Mouse (Mus musculus): ENCODE results near the gene Tube1. TPM values are rescaled to one million over a fixed set of nuclear protein-coding genes. Genes with fewer than 3 reads are reported as not detected.

The Tube1 gene
- total and polyA plus RNA-seq, 2 experiments: 0.75 to 1.1 TPM

DNA sequence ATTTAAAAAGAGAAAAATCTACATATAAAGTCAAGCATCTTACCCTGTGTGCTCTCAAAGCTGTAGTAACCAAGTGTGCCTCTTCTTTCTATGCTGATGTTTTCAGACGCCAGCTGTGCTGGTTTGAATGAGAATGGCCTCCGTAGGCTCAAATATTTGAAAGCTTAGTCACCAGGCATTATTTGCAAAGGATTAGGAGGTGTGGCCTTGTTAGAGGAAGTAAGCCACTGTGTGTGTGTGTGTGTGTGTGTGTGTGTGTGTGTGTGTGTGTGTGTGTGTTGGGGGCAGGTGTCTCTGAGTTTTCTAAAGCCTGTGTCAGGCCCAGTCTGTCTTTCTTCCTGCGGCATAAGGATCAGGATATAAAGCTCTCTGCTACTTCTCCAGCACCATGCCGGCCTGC lies 26.8 kb upstream of the Tube1 start:
- no peak overlapping the region for H3K4me3 ChIP-seq (ENCODE audit: insufficient read depth, low read depth, low read length)
- no peak overlapping the region for H3K27ac ChIP-seq (replicated peaks; ENCODE audit: insufficient read depth, low read depth, low read length)
- no peak overlapping the region for H3K9ac ChIP-seq (ENCODE audit: low read depth, low read length)
- H3K4me1 ChIP-seq (ENCODE audit: control insufficient read depth, insufficient read depth, low read length): no peaks in the 10 kb centered on the region
- 66% methylated on average over 4 of the region's 4 CpGs for WGBS
- no peak for TF ChIP-seq POLR2A (IDR thresholded peaks at IDR 0.05; ENCODE audit: extremely low read depth, insufficient read depth, low read length)
- TF ChIP-seq CTCF (IDR thresholded peaks at IDR 0.05; ENCODE audit: low read depth, low read length): no peak
- H3K36me3 ChIP-seq (ENCODE audit: control insufficient read depth, insufficient read depth, low read length): no peaks in the 10 kb centered on the region; the same call in 1 of the 2 replicates
- no peaks in the 10 kb centered on the region for H3K27me3 ChIP-seq (ENCODE audit: control insufficient read depth, insufficient read depth, low read length)
- no peak for DNase-seq (ENCODE audit: extremely low read depth, low read depth, low spot score)
- H3K79me2 ChIP-seq (ENCODE audit: control insufficient read depth, insufficient read depth, low read length): no peaks in the 10 kb centered on the region

DNA sequence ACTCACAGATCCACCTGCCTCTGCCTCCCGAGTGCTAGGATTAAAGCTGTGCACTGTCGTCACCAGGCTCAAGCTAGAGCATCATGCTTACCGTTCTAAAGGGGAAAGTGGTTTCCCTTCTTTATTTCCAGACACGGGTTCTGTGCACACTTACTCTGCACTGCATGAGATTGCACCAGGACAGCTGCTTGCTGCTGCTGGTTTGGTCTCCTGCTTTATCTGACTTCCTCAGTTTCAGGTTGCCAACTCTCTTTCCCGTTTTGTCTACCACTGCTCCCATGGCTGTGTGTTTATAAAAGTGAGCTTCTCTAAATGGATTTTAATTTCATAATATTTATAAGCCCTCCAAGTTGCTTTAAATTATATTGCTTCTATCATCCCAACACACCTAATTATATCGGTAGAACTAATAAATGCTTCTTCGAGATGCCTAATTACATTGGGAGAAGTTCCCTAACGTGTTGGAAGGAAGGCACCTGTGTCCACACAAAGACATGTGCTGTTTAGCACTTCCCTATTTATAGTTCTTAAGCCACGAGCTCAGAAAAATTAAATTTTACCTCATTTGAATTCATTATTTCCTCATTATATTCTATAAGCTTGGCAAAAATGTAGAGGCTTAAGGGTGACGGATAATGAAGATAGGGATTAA lies 24.8 kb upstream of the Tube1 start:
- Histone ChIP-seq H3K9ac (ENCODE audit: low read depth, low read length) (no peak overlapping the region), H3K36me3 (ENCODE audit: control insufficient read depth, insufficient read depth, low read length) (no peaks in the 10 kb centered on the region; the same call in 1 of the 2 replicates)

DNA sequence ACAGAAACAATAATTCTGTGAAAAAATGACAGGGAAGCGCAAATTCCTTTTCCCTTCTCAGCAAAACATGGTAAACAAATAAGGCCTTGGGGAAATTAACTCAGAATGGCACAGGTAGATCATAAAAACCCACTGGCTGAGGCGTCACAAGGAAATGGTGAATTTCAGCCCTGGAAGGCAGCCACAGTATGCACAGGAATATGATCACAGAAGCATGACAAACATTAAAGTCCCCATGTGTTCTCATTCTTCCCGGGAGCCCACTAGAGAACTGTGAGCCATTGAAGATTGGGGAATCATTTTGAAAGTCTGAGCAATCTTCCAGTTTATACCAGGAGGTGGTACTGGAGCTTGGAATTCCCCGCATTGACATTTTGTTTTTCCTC lies 24.3 kb upstream of the Tube1 start:
- WGBS: 84% methylated on average over 4 of the region's 4 CpGs
- no peak overlapping the region for H3K4me3 ChIP-seq (ENCODE audit: insufficient read depth, low read depth, low read length)
- H3K9ac ChIP-seq (ENCODE audit: low read depth, low read length): no peak overlapping the region
- no peak for DNase-seq (ENCODE audit: extremely low read depth, low read depth, low spot score)
- no peak overlapping the region for H3K27ac ChIP-seq (replicated peaks; ENCODE audit: insufficient read depth, low read depth, low read length)
- no peaks in the 10 kb centered on the region for H3K27me3 ChIP-seq (ENCODE audit: control insufficient read depth, insufficient read depth, low read length)
- H3K36me3 ChIP-seq (ENCODE audit: control insufficient read depth, insufficient read depth, low read length): no peaks in the 10 kb centered on the region; the same call in 1 of the 2 replicates
- no peaks in the 10 kb centered on the region for H3K79me2 ChIP-seq (ENCODE audit: control insufficient read depth, insufficient read depth, low read length)
- TF ChIP-seq CTCF (IDR thresholded peaks at IDR 0.05; ENCODE audit: low read depth, low read length): no peak
- no peak for TF ChIP-seq POLR2A (IDR thresholded peaks at IDR 0.05; ENCODE audit: extremely low read depth, insufficient read depth, low read length)
- H3K4me1 ChIP-seq (ENCODE audit: control insufficient read depth, insufficient read depth, low read length): no peaks in the 10 kb centered on the region

More for the DNA sequence above, 24.8 kb upstream of the Tube1 start:
- Histone ChIP-seq H3K79me2 (ENCODE audit: control insufficient read depth, insufficient read depth, low read length) (no peaks in the 10 kb centered on the region), H3K4me3 (ENCODE audit: insufficient read depth, low read depth, low read length) (no peak overlapping the region), H3K27ac (replicated peaks; ENCODE audit: insufficient read depth, low read depth, low read length) (no peak overlapping the region), H3K4me1 (ENCODE audit: control insufficient read depth, insufficient read depth, low read length) (no peaks in the 10 kb centered on the region), H3K27me3 (ENCODE audit: control insufficient read depth, insufficient read depth, low read length) (no peaks in the 10 kb centered on the region)
- DNase-seq (ENCODE audit: extremely low read depth, low read depth, low spot score): no peak
- no peak for TF ChIP-seq CTCF (IDR thresholded peaks at IDR 0.05; ENCODE audit: low read depth, low read length)
- no peak for TF ChIP-seq POLR2A (IDR thresholded peaks at IDR 0.05; ENCODE audit: extremely low read depth, insufficient read depth, low read length)
- 74% methylated on average over 10 of the region's 10 CpGs for WGBS

DNA sequence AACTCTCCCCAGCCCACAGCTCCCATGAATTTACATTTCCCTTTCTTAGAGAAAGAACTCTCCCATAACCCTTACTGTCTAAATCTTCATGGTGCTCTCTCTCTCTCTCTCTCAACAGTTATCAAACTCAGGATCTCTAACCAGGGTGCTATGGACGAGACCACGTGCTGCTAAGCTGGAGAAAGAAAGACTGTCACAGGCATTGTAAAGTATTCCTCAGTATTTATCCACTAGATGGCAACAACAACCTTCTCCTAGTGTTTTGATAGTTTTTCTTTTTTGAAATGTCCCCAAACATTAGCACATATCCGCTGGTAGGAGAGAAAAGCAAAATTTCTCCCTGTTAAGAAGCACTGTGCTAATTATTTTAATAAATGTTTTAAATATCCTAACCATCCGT lies 12.4 kb upstream of the Tube1 start:
- H3K4me1 ChIP-seq (ENCODE audit: control insufficient read depth, insufficient read depth, low read length): no peaks in the 10 kb centered on the region
- TF ChIP-seq CTCF (IDR thresholded peaks at IDR 0.05; ENCODE audit: low read depth, low read length): peak; percentile 20; the same call in 1 of the 2 replicates
- no peak for TF ChIP-seq POLR2A (IDR thresholded peaks at IDR 0.05; ENCODE audit: extremely low read depth, insufficient read depth, low read length)
- H3K27me3 ChIP-seq (ENCODE audit: control insufficient read depth, insufficient read depth, low read length): no peaks in the 10 kb centered on the region
- peak; percentile 11 for DNase-seq (ENCODE audit: extremely low read depth, low read depth, low spot score)
- H3K9ac ChIP-seq (ENCODE audit: low read depth, low read length): no peak overlapping the region
- whole genome bisulfite sequencing: 26% methylated on average over 4 of the region's 4 CpGs
- H3K36me3 ChIP-seq (ENCODE audit: control insufficient read depth, insufficient read depth, low read length): no peaks in the 10 kb centered on the region
- H3K79me2 ChIP-seq (ENCODE audit: control insufficient read depth, insufficient read depth, low read length): no peaks in the 10 kb centered on the region
- no peak overlapping the region for H3K27ac ChIP-seq (replicated peaks; ENCODE audit: insufficient read depth, low read depth, low read length)
- H3K4me3 ChIP-seq (ENCODE audit: insufficient read depth, low read depth, low read length): no peak overlapping the region

DNA sequence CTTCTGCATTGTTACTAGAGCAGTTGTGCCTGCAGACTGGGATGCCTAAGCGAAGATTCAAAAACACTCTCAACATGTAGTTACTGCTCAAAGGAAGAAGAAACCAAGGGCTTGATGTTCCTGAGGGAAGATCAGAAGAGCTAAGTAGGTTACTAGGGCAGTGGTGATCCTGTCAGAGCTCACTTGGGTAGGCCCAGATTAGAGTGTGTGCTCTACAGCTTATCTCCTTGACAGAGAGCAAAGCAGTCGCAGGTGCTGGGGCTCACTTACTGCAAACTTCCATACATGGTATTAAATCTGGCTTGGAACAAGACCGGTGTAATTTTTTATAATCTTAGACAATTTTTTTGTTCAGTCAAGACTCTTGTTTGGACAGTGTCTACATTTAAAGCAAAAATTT lies 4.0 kb downstream of the Tube1 start:
- Histone ChIP-seq H3K27me3 (ENCODE audit: control insufficient read depth, insufficient read depth, low read length) (no peaks in the 10 kb centered on the region), H3K27ac (replicated peaks; ENCODE audit: insufficient read depth, low read depth, low read length) (no peak overlapping the region), H3K79me2 (ENCODE audit: control insufficient read depth, insufficient read depth, low read length) (no peaks in the 10 kb centered on the region), H3K36me3 (ENCODE audit: control insufficient read depth, insufficient read depth, low read length) (no peaks in the 10 kb centered on the region), H3K4me1 (ENCODE audit: control insufficient read depth, insufficient read depth, low read length) (no peaks in the 10 kb centered on the region), H3K4me3 (ENCODE audit: insufficient read depth, low read depth, low read length) (no peak overlapping the region), H3K9ac (ENCODE audit: low read depth, low read length) (no peak overlapping the region)
- WGBS: 86% methylated on average over 3 of the region's 3 CpGs
- TF ChIP-seq POLR2A (IDR thresholded peaks at IDR 0.05; ENCODE audit: extremely low read depth, insufficient read depth, low read length): no peak
- no peak for TF ChIP-seq CTCF (IDR thresholded peaks at IDR 0.05; ENCODE audit: low read depth, low read length)
- no peak for DNase-seq (ENCODE audit: extremely low read depth, low read depth, low spot score)

DNA sequence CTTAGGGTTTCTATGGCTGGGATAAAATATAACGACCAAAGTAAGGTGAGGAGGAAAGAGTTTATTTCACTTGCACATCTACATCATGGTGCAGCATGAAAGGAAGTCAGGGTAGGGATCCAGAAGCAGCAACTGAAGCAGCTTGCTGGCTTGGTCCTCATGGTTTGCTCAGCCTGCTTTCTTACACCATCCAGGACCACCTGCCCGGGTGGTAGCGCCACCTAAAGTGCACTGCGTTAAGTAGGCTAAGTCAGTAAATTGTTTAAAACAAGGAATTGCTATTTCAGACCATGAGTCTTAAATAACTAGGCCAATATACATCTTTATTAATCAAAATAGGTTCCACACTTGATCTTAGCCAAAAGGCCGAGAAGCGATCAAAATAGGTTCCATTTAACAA lies 5.0 kb downstream of the Tube1 start:
- TF ChIP-seq POLR2A (IDR thresholded peaks at IDR 0.05; ENCODE audit: extremely low read depth, insufficient read depth, low read length): no peak
- no peak for TF ChIP-seq CTCF (IDR thresholded peaks at IDR 0.05; ENCODE audit: low read depth, low read length)
- DNase-seq (ENCODE audit: extremely low read depth, low read depth, low spot score): no peak
- whole genome bisulfite sequencing: 88% methylated on average over 6 of the region's 6 CpGs

More for the DNA sequence above, 5.0 kb downstream of the Tube1 start:
- H3K36me3 ChIP-seq (ENCODE audit: control insufficient read depth, insufficient read depth, low read length): 0 out of 2 replicates have a peak, but pooled peaks cover 1% of the 10 kb centered on the region
- H3K4me1 ChIP-seq (ENCODE audit: control insufficient read depth, insufficient read depth, low read length): no peaks in the 10 kb centered on the region
- H3K4me3 ChIP-seq (ENCODE audit: insufficient read depth, low read depth, low read length): no peak overlapping the region
- H3K27me3 ChIP-seq (ENCODE audit: control insufficient read depth, insufficient read depth, low read length): no peaks in the 10 kb centered on the region
- no peaks in the 10 kb centered on the region for H3K79me2 ChIP-seq (ENCODE audit: control insufficient read depth, insufficient read depth, low read length)
- no peak overlapping the region for H3K9ac ChIP-seq (ENCODE audit: low read depth, low read length)
- no peak overlapping the region for H3K27ac ChIP-seq (replicated peaks; ENCODE audit: insufficient read depth, low read depth, low read length)

Measured in liver, adult 2 months (tissue).